Mouse (Mus musculus): ENCODE results near the gene Erbb2.

- no peak for TF ChIP-seq CTCF (IDR thresholded peaks at IDR 0.05; ENCODE audit: control insufficient read depth, insufficient read depth, insufficient replicate concordance, low read depth, low read length)
- no peak for TF ChIP-seq POLR2A (IDR thresholded peaks at IDR 0.05; ENCODE audit: control insufficient read depth, low read depth, low read length)
These were observed 27.3 kb upstream of the Erbb2 start for GRCm38 (mm10) chr11:98384721-98385637.
